Mouse (Mus musculus) cortical plate, adult 2 months (tissue): ENCODE measurements at regions not wholly inside any gene's neighbourhood (a gene's known extent, or its start where the extent isn't known, plus 50 kb on each side); places are given as distances from the start of the nearest gene placed in this dataset.
A peak's percentile ranks its signal among the peaks of the same experiment; 100 is the strongest.

Experiments
- H3K27ac ChIP-seq: fragments of 200-500 bp; 2 replicates; pipeline ENCODE4 v1.5.1; 2012; ENCODE audit warnings: low read length, control low read depth, inconsistent platforms; ENCODE audit not compliant: insufficient read depth
- H3K4me1 ChIP-seq: fragments of 200-500 bp; 2 replicates; pipeline ENCODE4 v1.6.1; 2011; ENCODE audit warnings: low read length; ENCODE audit not compliant: control insufficient read depth, insufficient read depth
- H3K4me3 ChIP-seq: fragments of 200-500 bp; 2 replicates; pipeline ENCODE4 v1.5.1; 2011; ENCODE audit warnings: mild to moderate bottlenecking, low read length, control low read depth; ENCODE audit not compliant: insufficient read depth
- CTCF ChIP-seq: fragments of 200-500 bp; IDR thresholded peaks from 2 replicates; pipeline ENCODE4 v1.5.1; 2011; ENCODE audit warnings: mild to moderate bottlenecking, control low read depth, low read length; ENCODE audit not compliant: insufficient read depth; ENCODE audit errors: extremely low read depth
- POLR2A ChIP-seq: fragments of 200-500 bp; IDR thresholded peaks from 2 replicates; pipeline ENCODE4 v1.6.1; 2011; ENCODE audit warnings: mild to moderate bottlenecking, low read length, control low read depth; ENCODE audit not compliant: insufficient read depth; ENCODE audit errors: extremely low read depth

GRCm38 (mm10) chr12:12178391-12178790 lies 83.5 kb upstream of the Fam49a start:
- Histone ChIP-seq H3K4me1 (peaks cover 5% of the 10 kb centered on the region), H3K27ac (no peak overlapping the region), H3K4me3 (no peak overlapping the region)
- TF ChIP-seq POLR2A (no peak), CTCF (no peak)

DNA sequence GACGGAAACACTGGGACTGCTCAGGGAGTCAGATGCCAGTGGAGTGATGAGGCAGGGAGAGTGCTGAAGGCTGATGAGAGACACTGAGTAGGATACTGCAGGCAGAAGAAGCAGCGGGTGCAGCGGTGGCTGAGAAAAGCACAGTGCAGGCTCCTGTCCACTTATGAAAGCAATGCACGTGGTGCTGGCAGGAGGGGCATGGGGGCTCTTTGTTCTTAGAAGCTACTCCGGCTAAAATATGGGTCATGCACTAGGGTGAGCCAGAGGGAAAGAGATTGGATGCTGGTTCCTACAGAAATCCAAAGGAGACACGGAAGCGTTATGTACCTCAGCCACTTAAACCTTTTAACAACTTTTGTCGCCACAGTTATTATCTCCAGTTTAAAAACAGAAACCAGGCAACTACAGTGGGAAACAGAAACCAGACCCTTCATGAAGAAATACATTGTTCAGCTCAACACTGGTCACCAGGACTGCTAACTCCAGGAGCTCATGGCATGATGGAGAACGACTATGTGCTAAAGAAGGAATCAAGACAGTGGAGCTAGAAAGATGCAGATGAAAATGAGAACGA lies 82.6 kb upstream of the Fam49a start:
- H3K4me1 ChIP-seq = peaks cover 5% of the 10 kb centered on the region
- no peak for TF ChIP-seq CTCF
- TF ChIP-seq POLR2A = no peak
- H3K27ac ChIP-seq = no peak overlapping the region
- no peak overlapping the region for H3K4me3 ChIP-seq

- no peak overlapping the region for H3K4me3 ChIP-seq
- peaks cover 5% of the 10 kb centered on the region for H3K4me1 ChIP-seq
- H3K27ac ChIP-seq = no peak overlapping the region
- TF ChIP-seq POLR2A = no peak
- no peak for TF ChIP-seq CTCF
Observed at GRCm38 (mm10) chr12:12180986-12181385, 81.0 kb upstream of the Fam49a start.

GRCm38 (mm10) chr12:12181686-12182085 lies 80.3 kb upstream of the Fam49a start:
- no peak overlapping the region for H3K27ac ChIP-seq
- no peak overlapping the region for H3K4me3 ChIP-seq
- TF ChIP-seq CTCF = no peak
- no peak for TF ChIP-seq POLR2A
- peaks cover 5% of the 10 kb centered on the region for H3K4me1 ChIP-seq

DNA sequence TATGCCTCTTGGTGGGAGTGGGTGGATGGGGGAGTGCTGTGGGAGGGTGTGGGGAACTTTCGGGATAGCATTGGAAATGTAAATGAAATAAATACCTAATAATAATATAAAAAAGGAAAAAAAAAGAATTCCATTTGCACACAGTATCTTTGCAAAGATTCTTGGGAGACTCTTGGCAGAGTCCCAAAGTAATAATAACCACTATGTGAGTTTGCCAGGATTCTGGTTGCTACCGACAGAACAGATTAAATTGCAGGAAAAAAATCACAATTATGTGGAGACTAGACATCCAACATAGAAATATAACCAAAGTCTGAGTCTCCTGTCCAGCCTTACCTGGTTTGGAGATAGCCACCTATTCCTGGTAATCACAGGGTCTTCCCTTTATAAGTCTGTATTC lies 75.6 kb upstream of the Fam49a start:
- H3K4me3 ChIP-seq = no peak overlapping the region
- H3K4me1 ChIP-seq = no peaks in the 10 kb centered on the region; the same call in 1 of the 2 replicates
- TF ChIP-seq POLR2A (no peak), CTCF (no peak)
- H3K27ac ChIP-seq = no peak overlapping the region

- TF ChIP-seq POLR2A = no peak
- TF ChIP-seq CTCF = no peak
- Histone ChIP-seq H3K27ac (no peak overlapping the region), H3K4me3 (no peak overlapping the region), H3K4me1 (no peaks in the 10 kb centered on the region; the same call in none of the 2 replicates)
Observed at GRCm38 (mm10) chr12:12195066-12195465, 66.9 kb upstream of the Fam49a start.

DNA sequence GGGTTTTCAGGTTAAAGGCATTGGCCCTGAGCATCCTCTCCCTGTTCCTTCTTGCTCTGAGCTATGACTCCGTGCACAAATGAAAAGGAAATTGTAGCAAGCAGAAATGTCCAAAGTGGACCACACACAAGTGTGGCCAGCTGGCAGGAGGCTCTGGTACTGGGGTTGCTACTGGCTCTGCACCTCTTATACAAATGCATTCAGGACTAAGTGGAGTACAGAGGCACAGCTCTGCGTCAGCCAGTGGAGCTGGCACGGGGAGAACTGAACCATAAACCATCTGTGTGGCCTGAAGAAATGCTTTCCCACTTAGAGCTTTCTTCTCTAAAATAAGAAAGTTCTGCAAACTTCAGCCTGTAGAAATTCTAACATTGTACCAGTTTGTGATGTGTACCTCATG lies 65.3 kb upstream of the Fam49a start:
- Histone ChIP-seq H3K4me1 (peaks cover 1% of the 10 kb centered on the region), H3K27ac (no peak overlapping the region), H3K4me3 (no peak overlapping the region)
- no peak for TF ChIP-seq POLR2A
- no peak for TF ChIP-seq CTCF

DNA sequence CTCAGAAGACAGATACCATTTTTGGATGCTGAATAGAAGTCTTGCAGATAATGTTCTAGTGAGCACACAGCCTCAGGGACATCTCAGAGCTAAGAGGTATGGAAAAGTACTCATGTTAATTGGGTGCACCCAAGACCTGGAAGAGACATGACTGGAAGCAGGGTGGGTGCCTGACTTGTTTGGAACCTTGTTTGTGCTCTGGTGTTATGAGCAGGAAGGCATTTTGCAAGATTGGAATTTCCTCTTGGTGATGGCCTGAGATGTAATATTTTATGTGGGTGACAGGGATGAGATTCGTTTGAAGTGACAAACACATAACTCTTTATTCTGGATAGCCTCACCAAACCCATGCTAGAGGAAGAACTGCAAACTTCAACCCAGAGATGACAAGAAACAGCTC lies 53.7 kb upstream of the Fam49a start:
- H3K4me1 ChIP-seq = peaks cover 2% of the 10 kb centered on the region
- no peak overlapping the region for H3K4me3 ChIP-seq
- peak overlapping the region; percentile 5; the same call in 1 of the 2 replicates for H3K27ac ChIP-seq
- no peak for TF ChIP-seq POLR2A
- TF ChIP-seq CTCF = no peak
